Mouse (Mus musculus) retina, postnatal 1 day (tissue): ENCODE data around the gene Tex26.

ENCODE experiments used
- DNase-seq: peaks from one replicate; pipeline ENCODE4 v3.0.0-alpha.2; 2012

Tex26 gene

GRCm38 (mm10) chr5:149434141-149434690 lies 5.2 kb upstream of the Tex26 start:
- no peak for DNase-seq

- no peak for DNase-seq
Observed at GRCm38 (mm10) chr5:149436541-149436940, 2.9 kb upstream of the Tex26 start.

GRCm38 (mm10) chr5:149437150-149437549 lies 2.3 kb upstream of the Tex26 start:
- no peak for DNase-seq

- DNase-seq: peak; percentile 89
Observed at GRCm38 (mm10) chr5:149440180-149440573, 717 bp downstream of the Tex26 start.

GRCm38 (mm10) chr5:149441646-149442276 lies 2.3 kb downstream of the Tex26 start:
- DNase-seq: peak; percentile 85

GRCm38 (mm10) chr5:149442277-149442660 lies 2.8 kb downstream of the Tex26 start:
- peak; percentile 88 for DNase-seq

- DNase-seq: no peak
Observed at GRCm38 (mm10) chr5:149444451-149444850, 5.0 kb downstream of the Tex26 start.

GRCm38 (mm10) chr5:149446495-149446894 lies 7.0 kb downstream of the Tex26 start:
- no peak for DNase-seq

GRCm38 (mm10) chr5:149447733-149448132 lies 8.3 kb downstream of the Tex26 start:
- no peak for DNase-seq

- DNase-seq: no peak
Observed at GRCm38 (mm10) chr5:149449406-149449805, 9.9 kb downstream of the Tex26 start.

GRCm38 (mm10) chr5:149451209-149451681 lies 11.8 kb downstream of the Tex26 start:
- DNase-seq: peak; percentile 60

- peak; percentile 74 for DNase-seq
Observed at GRCm38 (mm10) chr5:149454281-149454680, 14.8 kb downstream of the Tex26 start.

- DNase-seq: no peak
Observed at GRCm38 (mm10) chr5:149456544-149456943, 17.1 kb downstream of the Tex26 start.

GRCm38 (mm10) chr5:149462071-149462470 lies 22.6 kb downstream of the Tex26 start:
- no peak for DNase-seq

- DNase-seq: no peak
Observed at GRCm38 (mm10) chr5:149465305-149465704, 25.8 kb downstream of the Tex26 start.

- no peak for DNase-seq
Observed at GRCm38 (mm10) chr5:149474142-149474541, 34.7 kb downstream of the Tex26 start.

- DNase-seq: no peak
Observed at GRCm38 (mm10) chr5:149474701-149475468, 35.4 kb downstream of the Tex26 start.

GRCm38 (mm10) chr5:149481920-149482319 lies 42.5 kb downstream of the Tex26 start:
- DNase-seq: no peak

GRCm38 (mm10) chr5:149483321-149484052 lies 44.0 kb downstream of the Tex26 start:
- DNase-seq: no peak

- DNase-seq: no peak
Observed at GRCm38 (mm10) chr5:149484270-149484669, 44.8 kb downstream of the Tex26 start.

- DNase-seq: no peak
Observed at GRCm38 (mm10) chr5:149485447-149485846, 46.0 kb downstream of the Tex26 start.

GRCm38 (mm10) chr5:149488360-149489021 lies 49.0 kb downstream of the Tex26 start:
- DNase-seq: peak; percentile 45

GRCm38 (mm10) chr5:149489136-149489535 lies 49.7 kb downstream of the Tex26 start:
- DNase-seq: peak; percentile 86
